14 mouse cellular contexts compared by ENCODE assay signal in genomic region chr13:38025874-38026273, GRCm38 (mm10). TPM values are rescaled to one million over a fixed set of nuclear protein-coding genes. Genes with fewer than 3 reads are reported as not detected.
DNase-seq lines count a peak whose midpoint lies in the region; ATAC-seq and TF ChIP-seq lines count a peak whose summit lies in the region.
"Had no signal": no experiment of that assay in that cellular context is flagged by ENCODE, and none has a peak within 500 bp of the region (broad histone marks: within the 10 kb centered on the region; RNA-seq: fewer than 3 reads in every experiment).

No protein-coding gene starts in this region.

- H3K9ac ChIP-seq in heart, adult 2 months (ENCODE audit: low read depth, low read length) = no peak overlapping the region
- H3K9ac ChIP-seq: forebrain, embryonic 15.5 days; heart, embryonic 12.5 days; hindbrain, embryonic 13.5 days; limb, embryonic 12.5 days had no signal

- no peaks in the 10 kb centered on the region for H3K4me1 ChIP-seq in heart, adult 2 months (ENCODE audit: control insufficient read depth, insufficient read depth, low read length)
- H3K4me1 ChIP-seq in bone marrow, adult 2 months (ENCODE audit: control insufficient read depth, insufficient read depth, low read length) = peaks cover 2% of the 10 kb centered on the region; the same call in 1 of the 2 replicates
- H3K4me1 ChIP-seq: forebrain, embryonic 15.5 days; hindbrain, embryonic 13.5 days; limb, embryonic 12.5 days had no signal

- no peak for DNase-seq in heart, adult 2 months
- DNase-seq in heart, postnatal 25 days (ENCODE audit: low spot score) = no peak
- DNase-seq in retina, embryonic 14.5 days (ENCODE audit: low spot score) = peak; percentile 27
- DNase-seq in retina, postnatal 1 day = no peak
- peak; percentile 59 for DNase-seq in splenic B cell, adult 2 months (ENCODE audit: low read depth, low spot score)
- DNase-seq in frontal cortex, adult 2 months (ENCODE audit: extremely low spot score in 1 of 2, low spot score in 1 of 2) = no peak
- DNase-seq: adrenal gland, adult 8-10 months; right cerebral cortex, adult 18-20 months had no signal

- TF ChIP-seq POLR2A in heart, adult 2 months (IDR thresholded peaks at IDR 0.05; ENCODE audit: insufficient read depth, low read depth, low read length) = no peak
- no peak for TF ChIP-seq POLR2A in bone marrow, adult 2 months (IDR thresholded peaks at IDR 0.05; ENCODE audit: borderline replicate concordance, control insufficient read depth, low read depth, low read length)

- no peak overlapping the region for H3K27ac ChIP-seq in heart, adult 2 months
- H3K27ac ChIP-seq in bone marrow, adult 2 months (ENCODE audit: control insufficient read depth, insufficient read depth, low read depth, low read length, poor library complexity) = no peak overlapping the region
- H3K27ac ChIP-seq: forebrain, embryonic 15.5 days; hindbrain, embryonic 13.5 days; limb, embryonic 12.5 days had no signal

- ATAC-seq in activated CD4-positive, CD25-positive, alpha-beta regulatory T cell, adult 4 months = no peak
- ATAC-seq: forebrain, embryonic 15.5 days had no signal

- no peaks in the 10 kb centered on the region for H3K27me3 ChIP-seq in heart, adult 2 months (ENCODE audit: control insufficient read depth, insufficient read depth, low read length)
- no peaks in the 10 kb centered on the region for H3K27me3 ChIP-seq in splenic B cell, adult 2 months (ENCODE audit: control insufficient read depth, insufficient read depth, low read length, poor library complexity, severe bottlenecking)
- H3K27me3 ChIP-seq: forebrain, embryonic 15.5 days; heart, embryonic 12.5 days; hindbrain, embryonic 13.5 days had no signal

- TF ChIP-seq CTCF in heart, adult 2 months (IDR thresholded peaks at IDR 0.05) = peak; percentile 36
- TF ChIP-seq CTCF in bone marrow, adult 2 months (IDR thresholded peaks at IDR 0.05; ENCODE audit: control insufficient read depth, insufficient read depth, low read length) = peak; percentile 52; the same call in 1 of the 2 replicates

- TF ChIP-seq EP300 in heart, adult 2 months (IDR thresholded peaks at IDR 0.05; ENCODE audit: insufficient read depth, low read depth, low read length) = no peak

- intact Hi-C loops in heart, adult 2 months (cut with DNase I) = no loop called here
- intact Hi-C loops in heart, postnatal 25 days (cut with DNase I) = no loop called here

- 52% methylated on average over 4 of the region's 4 CpGs for WGBS in heart, adult 2 months
- 86% methylated on average over 4 of the region's 4 CpGs for WGBS in bone marrow, adult 2 months

- H3K4me3 ChIP-seq in heart, adult 2 months = no peak overlapping the region
- no peak overlapping the region for H3K4me3 ChIP-seq in bone marrow, adult 2 months (replicated peaks; ENCODE audit: control insufficient read depth, low read depth, low read length)
- H3K4me3 ChIP-seq: forebrain, embryonic 15.5 days; heart, embryonic 12.5 days; hindbrain, embryonic 13.5 days; limb, embryonic 12.5 days had no signal

- no peaks in the 10 kb centered on the region for H3K36me3 ChIP-seq in heart, adult 2 months (ENCODE audit: control insufficient read depth, insufficient read depth, low read length)
- no peaks in the 10 kb centered on the region for H3K36me3 ChIP-seq in splenic B cell, adult 2 months (ENCODE audit: control insufficient read depth, insufficient read depth, low read length, poor library complexity, severe bottlenecking)
- H3K36me3 ChIP-seq: forebrain, embryonic 15.5 days; heart, embryonic 12.5 days; hindbrain, embryonic 13.5 days; limb, embryonic 12.5 days had no signal

- no peaks in the 10 kb centered on the region for H3K79me2 ChIP-seq in heart, adult 2 months (replicated peaks; ENCODE audit: control insufficient read depth, insufficient read depth, low read length)

RNA-seq across cellular contexts. Expression of gene Riok1, which starts 10.9 kb away (rescaled TPM):
- total RNA-seq in heart, adult 2 months (2021) = 1 to 10 TPM; 8.4 to 9.0 TPM
- 8.3 and 11.5 TPM in 2 replicates for polyA plus RNA-seq in heart, adult 2 months (2012; rRNA removed)
- total RNA-seq in heart, postnatal 25 days (2021) = 10 to 100 TPM in 1 of 2 experiments, 1 to 10 TPM in 1; 8.8 to 10.6 TPM
- 22.4 and 40.9 TPM in 2 replicates for polyA plus RNA-seq in bone marrow, adult 2 months (2011; ENCODE audit: insufficient read depth, insufficient read length, low replicate concordance, missing spikeins)
- 33.9 and 35.7 TPM in 2 replicates for polyA plus RNA-seq in frontal cortex, adult 2 months (2012; rRNA removed)
- polyA plus RNA-seq in activated CD4-positive, CD25-positive, alpha-beta regulatory T cell, adult 4 months (2017; shearing (Covaris generic)) = 100 to 1,000 TPM in 1 of 2 experiments, 10 to 100 TPM in 1; 82.1 to 103 TPM

RNA-seq across cellular contexts. Expression of gene Cage1, which starts 11.0 kb away (rescaled TPM):
- 1 to 10 TPM; 1.6 to 2.3 TPM for total RNA-seq in heart, adult 2 months (2021)
- 0.12 and 0.41 TPM in 2 replicates for polyA plus RNA-seq in heart, adult 2 months (2012; rRNA removed)
- 1 to 10 TPM; 1.3 TPM for total RNA-seq in heart, postnatal 25 days (2021)
- polyA plus RNA-seq in bone marrow, adult 2 months (2011; ENCODE audit: insufficient read depth, insufficient read length, low replicate concordance, missing spikeins) = 0.70 and 0.74 TPM in 2 replicates
- 1.8 and 2.1 TPM in 2 replicates for polyA plus RNA-seq in frontal cortex, adult 2 months (2012; rRNA removed)
- 1 to 10 TPM; 1.5 to 2.4 TPM for polyA plus RNA-seq in activated CD4-positive, CD25-positive, alpha-beta regulatory T cell, adult 4 months (2017; shearing (Covaris generic))

RNA-seq across cellular contexts. Expression of gene Ssr1, which starts 31.9 kb away (rescaled TPM):
- total RNA-seq in heart, adult 2 months (2021) = 10 to 100 TPM; 41.7 to 44.9 TPM
- 10.0 and 17.2 TPM in 2 replicates for polyA plus RNA-seq in heart, adult 2 months (2012; rRNA removed)
- 10 to 100 TPM; 41.8 to 41.9 TPM for total RNA-seq in heart, postnatal 25 days (2021)
- polyA plus RNA-seq in bone marrow, adult 2 months (2011; ENCODE audit: insufficient read depth, insufficient read length, low replicate concordance, missing spikeins) = 43.0 and 56.0 TPM in 2 replicates
- 31.3 and 31.9 TPM in 2 replicates for polyA plus RNA-seq in frontal cortex, adult 2 months (2012; rRNA removed)
- 100 to 1,000 TPM; 109 to 123 TPM for polyA plus RNA-seq in activated CD4-positive, CD25-positive, alpha-beta regulatory T cell, adult 4 months (2017; shearing (Covaris generic))

Comparison
In these comparisons a context has a peak if more than half of its experiments do, and no peak if none do; other contexts are left out.
1. DNase-seq: peak in retina, embryonic 14.5 days (single experiment) and splenic B cell, adult 2 months (single experiment); none in heart, adult 2 months (0 of 2), heart, postnatal 25 days (single experiment), retina, postnatal 1 day (single experiment) and frontal cortex, adult 2 months (0 of 2).